Mouse (Mus musculus) gastrocnemius, postnatal 4 days (tissue): ENCODE data around the gene Adcy9. TPM values are rescaled to one million over a fixed set of nuclear protein-coding genes. Genes with fewer than 3 reads are reported as not detected.
A peak's percentile ranks its signal among the peaks of the same experiment; 100 is the strongest.

Experiments
- DNase-seq, 2 experiments: peaks; one replicate each; pipeline ENCODE4 v3.0.0; 2021 to 2022; ENCODE audit warnings: low spot score in 2 of 2, mixed read lengths in 2 of 2
- total RNA-seq, 2 experiments: library from RNA; stranded (reverse); gene quantifications; 2 replicates each; pipeline ENCODE4 v1.2.3; 2021

The Adcy9 gene
- total RNA-seq, 2 experiments from 2014 or later: 18.1 to 19.3 TPM

DNA sequence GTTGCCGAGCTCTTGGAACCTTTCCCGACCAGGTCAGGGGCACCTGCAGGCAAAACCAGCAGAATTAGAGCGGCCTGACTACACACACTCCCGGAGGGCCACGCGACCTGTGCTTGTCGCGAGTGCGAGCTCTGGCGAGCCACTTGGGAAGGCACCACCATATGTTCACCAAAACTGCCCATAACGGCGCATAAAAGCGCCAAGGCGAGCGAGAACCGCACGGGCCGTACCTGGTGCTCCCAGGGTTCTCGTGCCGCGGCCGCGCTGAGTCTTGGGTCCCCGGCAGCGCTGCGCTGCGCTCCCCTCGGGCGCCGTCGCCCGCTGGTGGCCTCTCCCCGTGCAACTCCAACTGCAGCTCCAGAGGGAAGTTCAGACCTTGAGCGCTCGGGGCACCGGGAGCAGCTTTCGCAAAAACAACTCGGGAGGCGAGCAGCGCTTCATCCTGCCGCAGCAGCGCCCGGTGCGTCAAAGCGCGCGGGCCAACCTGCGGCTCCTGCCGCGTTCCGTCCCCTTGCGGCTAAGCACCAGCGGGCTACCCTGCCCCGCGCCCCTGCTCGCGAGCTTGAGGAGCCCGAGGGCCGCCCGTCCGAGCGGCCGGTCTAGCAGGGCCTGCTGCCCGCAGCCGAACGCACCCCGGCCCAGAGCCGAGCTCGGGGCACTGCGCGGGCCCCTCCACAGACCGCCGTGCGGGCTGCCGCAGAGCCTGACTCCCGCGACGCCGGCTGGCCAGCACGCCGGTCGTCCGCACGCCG lies 576 bp downstream of the Adcy9 start:
- DNase-seq: peak; percentile 28 to 69

DNA sequence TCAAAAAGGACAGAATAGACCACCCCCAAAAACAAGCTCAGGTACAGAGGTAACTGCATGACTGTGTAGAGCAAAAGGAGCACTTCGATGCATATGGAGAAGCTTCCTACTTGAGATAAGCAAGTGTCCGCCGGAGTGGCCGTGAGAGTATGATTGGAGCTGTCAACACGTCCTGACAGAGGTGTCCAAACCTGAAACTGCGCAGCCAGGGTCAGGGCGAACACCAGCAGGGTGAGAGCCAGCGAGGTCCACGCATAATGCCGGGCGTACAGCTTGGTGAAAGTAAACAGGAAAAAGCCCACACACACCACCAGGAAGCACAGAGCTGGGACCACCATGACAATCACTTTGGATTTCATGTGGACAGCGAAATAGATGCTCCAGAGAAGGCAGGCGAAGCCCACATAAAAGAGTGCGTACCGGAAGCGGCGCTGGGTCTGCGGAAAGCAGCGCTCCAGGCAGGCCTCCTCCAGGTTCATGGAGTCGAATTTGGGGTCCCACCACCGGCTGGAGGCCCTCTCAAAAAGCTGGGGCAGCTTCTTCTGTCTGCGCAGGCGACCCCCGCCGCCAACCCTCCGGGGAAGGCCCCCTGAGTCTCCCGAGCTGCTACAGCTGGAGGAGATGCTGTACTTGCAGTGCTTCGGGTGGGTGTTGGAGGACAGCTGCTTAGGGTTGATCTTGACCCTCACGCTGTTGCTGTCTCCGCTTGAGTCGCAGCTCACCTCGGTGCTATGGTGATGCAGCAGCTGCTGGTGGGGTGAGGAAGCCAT lies 1.3 kb downstream of the Adcy9 start:
- peak in 1 of 2 experiments; percentile 27 for DNase-seq

DNA sequence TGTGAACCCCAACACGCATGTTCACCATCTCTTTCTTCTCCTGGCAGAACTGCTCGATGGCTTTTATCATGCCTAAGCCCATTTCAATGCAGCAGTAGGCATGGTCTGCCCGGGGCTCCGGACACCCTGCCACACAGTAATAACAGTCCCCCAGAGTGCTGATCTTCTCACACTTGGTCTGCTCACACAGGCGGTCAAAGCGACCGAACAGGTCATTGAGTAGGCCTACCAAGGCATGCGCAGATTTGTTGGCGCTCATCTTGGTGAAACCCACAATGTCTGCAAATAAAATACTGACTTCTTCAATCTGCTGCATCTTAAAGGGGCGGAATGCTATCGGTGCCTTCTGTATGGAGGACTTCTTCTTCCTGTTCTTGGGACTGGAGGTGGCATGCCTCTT lies 2.2 kb downstream of the Adcy9 start:
- no peak for DNase-seq

DNA sequence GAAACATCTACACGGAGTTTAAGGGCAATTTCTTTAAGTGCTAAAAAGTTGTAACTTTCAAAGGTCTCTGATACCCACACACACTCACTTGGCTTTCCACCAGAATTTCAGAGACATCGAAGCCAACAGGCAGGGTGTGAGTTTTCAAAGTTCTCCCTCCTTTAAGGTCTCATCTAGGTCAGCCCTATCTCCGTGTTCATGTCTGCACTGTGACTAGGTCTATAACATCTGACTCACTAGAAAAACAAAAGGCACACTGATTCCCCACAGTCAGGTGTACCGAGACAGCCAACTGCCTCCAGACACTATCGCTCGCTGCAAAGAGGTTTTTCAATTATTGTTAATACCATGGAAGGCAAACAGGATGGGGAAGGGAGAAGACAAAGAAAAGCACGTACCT lies 2.8 kb downstream of the Adcy9 start:
- no peak for DNase-seq

DNA sequence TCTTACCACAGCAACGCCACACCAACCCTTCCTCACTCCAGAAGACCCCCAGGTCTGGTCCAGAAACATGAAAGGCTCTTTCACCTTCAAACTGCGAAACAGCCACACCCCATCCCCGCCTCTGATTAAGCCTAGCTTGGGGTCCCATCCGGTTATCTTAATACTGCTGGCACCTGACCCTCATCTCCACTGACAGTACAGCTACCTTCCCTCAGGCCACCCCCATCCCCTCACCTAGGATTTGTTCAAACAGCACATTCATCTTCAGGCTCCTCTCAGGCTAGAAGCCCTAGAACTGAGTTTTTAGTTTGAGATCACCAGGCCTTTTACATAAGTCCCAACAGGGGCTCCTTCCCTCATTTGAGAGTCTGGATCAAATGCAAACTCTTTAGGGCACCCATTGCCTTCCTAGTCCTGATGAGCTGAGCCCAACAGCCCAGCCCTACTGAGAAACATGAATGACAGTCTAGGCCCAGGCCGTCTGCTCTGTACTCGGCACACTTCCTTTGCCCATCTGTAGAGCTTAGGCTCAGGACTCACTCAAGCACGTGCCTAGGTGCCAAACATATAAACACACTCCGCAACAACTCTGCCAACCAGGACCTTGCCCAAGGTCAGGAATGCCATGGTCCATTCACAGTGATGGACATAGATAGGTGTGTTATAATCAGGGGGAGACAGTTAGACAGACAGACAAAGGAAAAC lies 5.3 kb downstream of the Adcy9 start:
- no peak for DNase-seq

DNA sequence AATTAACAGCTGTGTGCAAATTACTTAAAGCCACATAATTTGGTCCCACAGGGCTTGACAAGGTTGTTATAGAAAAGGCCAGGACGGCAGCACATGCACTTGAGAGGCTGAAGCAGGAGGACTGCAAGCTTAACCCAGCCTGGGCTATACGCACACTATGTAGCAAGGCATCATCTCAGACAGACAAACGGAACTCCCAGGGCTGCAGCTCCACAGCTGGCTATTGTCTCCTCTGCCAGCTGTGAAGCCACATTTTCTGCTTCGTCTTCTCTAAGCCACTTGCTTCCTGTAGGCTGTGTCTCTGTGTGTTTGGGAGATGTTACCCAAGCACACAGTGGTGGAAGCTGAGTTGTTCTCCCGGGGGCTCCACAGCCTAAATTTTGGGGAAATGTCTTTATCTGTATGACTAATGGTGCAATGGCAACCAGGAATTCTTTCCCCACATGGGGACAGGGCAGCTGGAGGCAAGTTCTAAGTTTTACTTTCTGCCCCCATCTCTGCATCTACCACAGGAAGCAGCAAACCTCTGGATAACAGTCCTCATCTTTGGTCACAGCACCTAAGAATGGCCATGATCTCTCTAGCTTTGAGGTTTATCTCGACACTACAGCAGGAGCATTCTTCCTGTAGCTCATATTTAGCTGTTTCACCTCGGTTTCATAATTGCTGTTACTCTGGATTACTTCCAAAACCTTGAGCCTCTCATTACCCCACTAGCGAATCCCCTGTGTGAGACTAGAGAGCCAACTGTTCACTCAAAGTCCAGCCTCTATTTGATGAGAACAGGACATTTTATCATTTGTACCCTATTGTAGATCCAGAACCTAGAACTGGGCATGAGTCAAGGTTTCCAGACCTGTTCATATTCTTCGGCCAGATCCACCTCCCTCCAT lies 6.1 kb downstream of the Adcy9 start:
- DNase-seq: no peak

DNA sequence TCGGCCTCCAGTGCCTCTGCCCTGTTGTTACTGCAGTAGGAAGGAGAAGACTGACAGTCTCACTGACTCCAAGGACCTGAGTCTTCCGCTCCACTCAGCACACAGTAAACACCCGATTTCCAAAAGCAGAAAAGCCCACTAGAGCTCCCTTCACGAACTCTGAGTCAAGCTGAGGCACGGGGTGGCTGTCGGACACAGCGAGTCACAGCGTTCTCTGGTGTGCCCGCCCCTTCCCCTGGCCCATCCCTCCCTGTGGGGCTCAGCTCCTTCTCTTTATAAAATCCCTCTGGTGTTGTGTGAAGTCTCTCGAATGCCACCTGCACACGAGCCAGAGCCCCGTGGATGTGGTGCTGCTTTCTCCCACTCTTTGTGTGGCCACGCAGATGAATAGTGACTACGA lies 7.0 kb downstream of the Adcy9 start:
- DNase-seq: no peak

DNA sequence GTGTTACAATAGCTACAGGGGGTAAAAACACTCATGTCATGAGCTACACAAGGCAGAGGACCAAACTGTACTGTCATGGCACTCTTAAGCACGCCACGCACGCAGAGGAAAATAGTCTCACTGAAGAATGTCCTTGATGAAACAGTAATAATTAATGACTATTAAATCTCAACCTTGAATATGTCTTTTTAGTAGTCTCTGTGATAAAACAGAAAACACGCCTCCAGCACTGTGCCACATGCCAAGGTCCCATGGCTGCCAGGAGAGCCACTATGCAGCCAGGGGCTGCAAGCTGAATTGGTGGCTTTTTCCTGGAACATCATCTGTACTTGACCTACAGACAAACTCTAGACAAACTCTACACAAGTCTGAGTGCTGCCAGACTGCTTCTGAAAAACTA lies 8.0 kb downstream of the Adcy9 start:
- DNase-seq: no peak

DNA sequence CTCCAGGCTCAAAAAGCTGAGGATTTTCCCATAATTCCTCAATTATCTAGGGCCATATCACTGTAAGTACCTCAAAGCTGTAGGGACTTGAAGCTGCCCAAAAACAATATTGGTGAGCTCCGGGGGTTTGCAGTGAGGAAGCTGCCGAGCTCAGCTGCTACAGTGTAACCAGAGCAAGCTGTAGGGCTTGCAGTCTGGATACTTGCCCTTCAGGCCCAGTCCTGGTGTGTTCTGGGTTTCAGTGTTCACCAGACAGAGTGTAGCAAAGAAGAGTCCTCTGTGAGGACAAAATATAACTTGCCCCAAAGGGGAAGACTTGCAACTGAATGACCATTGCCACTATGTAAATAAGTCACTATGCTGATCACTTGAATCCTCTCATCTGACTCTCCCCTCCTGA lies 9.0 kb downstream of the Adcy9 start:
- DNase-seq: no peak

DNA sequence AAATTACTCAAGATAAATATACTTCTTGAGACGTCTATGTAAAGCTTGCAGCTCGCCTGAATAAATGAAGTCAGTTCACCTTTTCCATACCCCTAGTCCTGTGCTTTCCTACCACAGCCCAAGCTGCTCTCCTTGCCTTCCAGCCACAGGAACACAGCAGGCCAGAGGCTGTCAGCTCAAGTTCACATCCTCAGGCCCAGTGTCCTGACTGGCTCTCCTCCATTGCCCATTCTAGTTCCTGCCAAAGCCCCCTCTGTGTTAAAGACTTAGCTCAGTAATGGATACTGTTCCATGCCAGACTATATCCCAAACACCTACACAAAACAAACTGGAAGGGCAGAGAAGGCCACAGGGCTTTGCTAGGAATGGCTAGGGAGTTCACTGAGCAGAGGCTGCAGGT lies 12.8 kb downstream of the Adcy9 start:
- no peak for DNase-seq

DNA sequence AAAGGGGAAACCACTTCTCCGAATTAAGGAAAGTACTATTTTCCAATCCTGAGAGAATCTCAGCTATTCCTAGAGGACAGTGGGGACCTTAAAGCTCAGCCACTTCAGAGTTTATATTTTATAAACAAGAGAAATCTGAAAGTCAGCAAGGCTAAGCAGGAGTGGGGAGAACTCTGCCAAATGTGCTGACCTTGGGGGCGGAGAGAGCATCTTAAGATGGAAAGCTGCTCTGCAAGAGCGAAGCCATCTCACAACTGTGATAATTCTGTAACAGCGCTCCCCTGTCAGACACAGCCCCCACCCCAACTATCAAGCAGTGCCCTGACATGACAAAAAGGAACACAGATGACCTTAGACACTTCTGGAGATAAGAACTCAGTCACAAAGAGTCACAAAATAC lies 13.6 kb downstream of the Adcy9 start:
- no peak for DNase-seq

DNA sequence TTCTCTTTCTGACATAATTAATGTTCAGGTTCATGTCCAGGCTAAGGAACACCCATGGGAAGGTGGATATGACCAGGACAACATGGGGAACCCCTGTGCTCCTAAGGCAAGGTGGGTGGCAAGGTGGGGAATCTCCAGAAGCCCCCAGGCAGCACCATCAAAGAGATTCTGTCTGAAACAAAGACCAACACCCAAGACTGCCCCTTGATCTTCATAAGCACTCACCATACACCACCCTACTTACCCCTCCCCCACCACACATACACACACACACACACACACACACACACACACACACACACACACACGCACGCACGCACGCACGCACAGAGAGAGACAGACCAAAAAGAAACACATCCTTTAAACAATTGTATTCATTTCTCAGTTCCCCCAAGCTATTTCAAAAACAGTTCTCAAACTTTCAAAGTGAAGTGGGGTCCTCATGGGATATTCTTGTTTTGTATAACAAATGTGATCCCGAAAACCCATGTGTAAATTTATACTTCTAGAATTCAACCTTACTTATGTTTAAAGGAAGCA lies 14.2 kb downstream of the Adcy9 start:
- DNase-seq: no peak

DNA sequence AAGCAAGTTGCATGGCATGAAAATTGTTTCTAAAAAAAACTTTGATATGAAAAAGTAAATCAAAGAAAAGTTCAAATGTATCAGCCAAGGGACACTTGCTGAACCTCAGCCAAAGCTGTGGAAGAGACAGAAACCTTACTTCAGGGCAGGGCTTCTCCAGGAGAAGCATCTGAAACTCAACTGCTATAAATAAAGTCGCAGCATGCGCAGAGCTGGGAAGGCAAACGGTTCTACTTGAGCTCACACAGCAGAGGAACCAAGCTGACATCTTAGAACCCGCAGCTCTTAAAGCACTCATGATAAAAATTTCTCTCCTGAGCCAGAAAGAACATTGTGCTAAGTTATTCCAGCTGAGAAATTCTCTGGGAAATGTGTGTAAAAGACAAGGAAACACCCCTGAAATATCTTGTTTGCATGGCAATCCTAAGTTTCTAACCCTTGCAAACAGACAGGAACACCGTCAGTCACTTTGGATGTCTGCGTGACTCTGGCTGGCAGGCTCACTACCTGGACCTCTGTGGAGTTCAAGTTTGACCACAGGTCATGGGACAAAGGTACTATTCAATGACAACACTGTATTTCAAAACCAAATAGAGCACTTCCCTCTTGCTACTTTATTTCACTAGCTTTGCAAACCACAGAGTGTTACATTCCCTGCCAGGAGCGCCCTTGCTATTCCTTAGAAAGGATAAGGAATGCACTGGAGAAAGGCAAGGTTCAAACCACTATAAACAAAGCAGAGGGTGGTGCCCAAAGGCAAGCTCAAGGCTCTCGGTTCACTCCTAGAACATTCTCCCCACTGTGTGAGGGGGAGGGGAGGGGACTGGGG lies 15.2 kb downstream of the Adcy9 start:
- no peak for DNase-seq

DNA sequence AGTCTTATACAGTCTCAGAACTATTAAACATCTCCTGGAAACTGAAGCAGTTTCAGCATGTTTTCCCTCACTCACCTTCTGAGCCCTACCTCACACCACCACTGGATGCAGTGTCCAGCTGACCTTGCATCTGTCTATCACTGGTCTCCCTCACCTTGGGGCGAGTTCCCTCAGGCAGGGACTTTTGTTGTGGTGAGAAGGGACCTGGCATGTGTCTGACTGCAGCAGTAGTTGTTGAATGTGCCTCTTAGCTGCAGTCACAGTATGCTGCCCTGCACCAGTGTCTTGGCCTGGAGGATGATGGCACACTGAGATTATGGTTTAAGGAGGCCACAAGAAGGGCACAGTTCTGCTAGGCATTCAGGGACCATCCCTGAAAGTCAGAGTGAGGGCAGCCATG lies 19.2 kb downstream of the Adcy9 start:
- DNase-seq: no peak

DNA sequence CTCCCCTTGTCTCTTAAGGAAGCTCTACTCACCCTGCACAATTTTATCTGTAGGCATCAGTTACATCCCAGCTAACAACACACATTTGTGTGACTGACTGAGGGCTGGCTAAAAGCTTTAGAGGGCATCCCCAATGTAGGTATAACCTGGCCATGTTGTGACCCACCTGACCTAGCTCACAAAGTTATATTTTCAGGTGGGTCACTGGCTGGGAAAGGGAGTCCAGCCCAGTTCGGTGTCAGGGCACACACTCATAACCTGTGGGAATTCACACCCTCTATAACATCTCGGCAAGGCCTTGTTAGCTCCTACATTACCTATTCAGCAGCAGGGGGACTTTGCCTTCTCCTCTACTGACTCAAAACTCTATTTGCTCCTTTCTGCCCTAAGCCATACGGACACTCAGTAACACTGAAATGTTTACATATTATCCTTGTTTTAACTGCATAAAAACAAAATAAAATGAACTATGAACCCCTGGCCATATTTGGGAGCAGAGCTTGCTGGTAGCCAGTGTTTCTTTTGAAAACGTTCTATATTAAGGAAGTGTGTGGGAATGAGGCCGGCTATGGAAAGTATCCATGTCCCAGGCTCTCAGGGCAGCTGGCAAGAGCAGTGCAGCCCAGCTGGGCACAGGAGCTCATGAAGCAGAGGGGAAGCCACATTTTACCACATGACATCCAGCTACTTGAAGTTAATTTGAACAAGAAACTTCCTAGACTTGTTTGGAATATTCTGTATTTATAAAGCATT lies 20.7 kb downstream of the Adcy9 start:
- DNase-seq: no peak

DNA sequence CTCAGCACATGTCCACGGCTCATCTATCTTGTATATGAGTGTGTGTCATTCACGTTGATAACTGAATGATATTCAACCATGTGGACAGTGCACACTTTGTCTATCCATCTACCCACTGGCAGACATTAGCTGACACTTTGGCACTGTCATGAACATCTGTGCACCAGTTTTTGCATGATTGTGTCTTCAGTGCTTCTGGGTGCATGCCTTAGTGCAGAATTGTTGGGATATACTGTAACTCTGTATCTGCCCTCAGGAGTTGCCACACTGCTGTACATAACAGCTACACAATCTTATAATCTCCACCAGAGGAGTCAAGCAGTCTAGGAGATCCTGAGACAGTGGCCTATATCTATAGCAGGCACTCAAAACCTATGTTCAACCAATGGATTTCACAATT lies 21.5 kb downstream of the Adcy9 start:
- no peak for DNase-seq

DNA sequence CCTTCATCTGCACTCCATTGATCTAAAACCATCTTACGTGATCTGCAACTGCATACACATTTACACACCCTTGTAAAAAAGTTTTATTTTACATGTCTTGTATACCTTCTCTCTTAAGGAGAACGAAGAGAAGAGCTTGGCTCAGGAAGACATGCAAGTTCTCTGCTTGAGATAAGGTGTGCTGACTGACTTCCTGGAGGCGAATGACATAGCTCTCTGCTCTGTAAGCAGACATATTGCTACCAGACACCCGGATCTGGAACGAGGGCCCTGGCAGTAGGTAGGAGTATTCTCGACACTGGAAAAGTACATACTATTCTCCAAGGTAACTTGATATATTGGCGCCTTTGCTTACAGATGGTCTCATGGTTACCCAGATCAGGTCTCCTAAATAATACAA lies 22.7 kb downstream of the Adcy9 start:
- no peak for DNase-seq

DNA sequence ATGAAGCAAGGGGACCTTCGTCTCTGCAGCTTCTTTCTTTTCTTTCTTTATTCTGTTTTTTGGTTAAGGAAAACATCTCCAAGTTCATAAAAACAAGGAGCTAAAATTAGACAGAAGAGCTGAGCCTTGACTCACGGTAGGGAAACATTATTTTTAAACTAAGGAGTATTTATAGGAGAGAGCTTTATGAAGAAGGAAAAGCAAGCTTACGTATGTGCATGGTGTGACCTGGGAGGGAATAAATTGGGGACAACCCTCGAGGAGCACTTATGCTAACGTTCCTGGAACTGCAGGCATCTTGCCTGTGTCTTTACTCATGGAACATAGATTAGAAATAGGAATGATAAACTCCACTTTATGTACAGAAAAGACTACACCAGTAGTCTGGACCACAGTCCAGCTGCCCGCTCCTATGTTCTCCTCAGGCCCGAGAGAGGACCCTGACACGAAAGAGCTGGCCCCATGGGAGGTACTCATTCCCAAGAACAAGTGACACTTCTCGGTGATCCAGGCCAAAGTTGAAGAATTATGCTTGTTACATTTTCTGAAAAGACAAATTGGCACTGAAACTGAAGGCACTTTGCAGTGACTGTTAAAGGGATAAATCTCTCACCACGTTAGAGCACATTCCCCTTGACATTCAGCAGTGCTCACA lies 24.5 kb downstream of the Adcy9 start:
- no peak for DNase-seq
